Mouse (Mus musculus) testis, adult 2 months (tissue): Measurements from ENCODE around the gene Ppp1cc.

Experiments used
- CTCF ChIP-seq: fragments of 200-500 bp; IDR thresholded peaks from 2 replicates; pipeline ENCODE4 v1.5.1; 2012; ENCODE audit warnings: low read depth, mild to moderate bottlenecking, inconsistent platforms, low read length, moderate library complexity; ENCODE audit not compliant: control insufficient read depth, insufficient read depth, insufficient replicate concordance
- POLR2A ChIP-seq: fragments of 200-500 bp; IDR thresholded peaks from 2 replicates; pipeline ENCODE4 v1.6.1; 2012; ENCODE audit warnings: low read depth, mild to moderate bottlenecking, inconsistent platforms, low read length, moderate library complexity; ENCODE audit not compliant: control insufficient read depth

- TF ChIP-seq POLR2A (peak; percentile 70), CTCF (no peak)
Measured at GRCm38 (mm10) chr5:122157827-122158381, at the start of gene Ppp1cc.
